Mouse (Mus musculus): ENCODE results near the gene Rtn4r. TPM values are rescaled to one million over a fixed set of nuclear protein-coding genes. Genes with fewer than 3 reads are reported as not detected.

Rtn4r gene
- polyA plus RNA-seq, 1 experiment from 2014 or later: 1.0 TPM

GRCm38 (mm10) chr16:18144201-18144600 is 16.8 kb downstream of the Rtn4r start:
- Histone ChIP-seq H3K4me3 (replicated peaks; ENCODE audit: low read length) (no peak overlapping the region), H3K4me2 (ENCODE audit: low read depth, low read length) (no peak overlapping the region), H3K36me3 (ENCODE audit: control insufficient read depth, insufficient read depth, low read length) (no peaks in the 10 kb centered on the region), H3K9ac (ENCODE audit: low read length) (no peak overlapping the region), H3K27ac (ENCODE audit: low read length) (no peak overlapping the region), H3K27me3 (ENCODE audit: control insufficient read depth, insufficient read depth, low read length) (no peaks in the 10 kb centered on the region), H3K4me1 (ENCODE audit: control insufficient read depth, insufficient read depth, low read length) (0 out of 2 replicates have a peak, but pooled peaks cover 3% of the 10 kb centered on the region), H3K9me3 (replicated peaks; ENCODE audit: control insufficient read depth, low read length) (no peaks in the 10 kb centered on the region)
- WGBS: 59% methylated on average over 8 of the region's 8 CpGs
- peak; percentile 87 for ATAC-seq (ENCODE audit: insufficient read depth, low FRiP score)

DNA sequence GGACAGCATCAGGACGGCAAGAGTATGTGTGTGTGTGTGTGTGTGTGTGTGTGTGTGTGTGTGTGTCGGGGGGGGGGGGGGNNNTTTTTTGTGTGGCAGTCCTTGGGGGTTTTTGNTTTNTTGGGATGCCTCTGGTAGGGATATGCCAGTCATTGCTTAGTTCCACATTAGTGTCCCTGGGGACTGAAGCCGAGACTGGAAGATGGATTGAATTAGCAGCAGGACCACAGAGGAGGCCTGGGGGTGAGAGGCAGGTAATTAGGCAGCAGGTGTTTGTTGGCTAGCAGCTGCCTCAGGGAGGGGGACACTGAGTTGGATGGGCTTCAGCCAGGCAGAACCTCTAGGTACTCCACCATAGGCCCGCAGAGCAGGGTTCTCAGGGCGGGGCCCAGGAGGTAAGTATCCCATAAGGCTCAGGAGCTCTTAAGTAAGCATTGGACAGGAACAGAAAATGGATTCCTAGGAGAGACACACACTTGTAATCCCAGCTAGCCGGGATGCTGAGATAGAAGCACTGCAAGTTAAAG is 18.0 kb downstream of the Rtn4r start:
- Histone ChIP-seq H3K9ac (ENCODE audit: low read length) (no peak overlapping the region), H3K4me2 (ENCODE audit: low read depth, low read length) (no peak overlapping the region), H3K27ac (ENCODE audit: low read length) (no peak overlapping the region), H3K36me3 (ENCODE audit: control insufficient read depth, insufficient read depth, low read length) (no peaks in the 10 kb centered on the region), H3K9me3 (replicated peaks; ENCODE audit: control insufficient read depth, low read length) (no peaks in the 10 kb centered on the region), H3K4me3 (replicated peaks; ENCODE audit: low read length) (no peak overlapping the region), H3K4me1 (ENCODE audit: control insufficient read depth, insufficient read depth, low read length) (0 out of 2 replicates have a peak, but pooled peaks cover 3% of the 10 kb centered on the region), H3K27me3 (ENCODE audit: control insufficient read depth, insufficient read depth, low read length) (no peaks in the 10 kb centered on the region)
- 73% methylated on average over 5 of the region's 6 CpGs for WGBS
- ATAC-seq (ENCODE audit: insufficient read depth, low FRiP score): no peak

DNA sequence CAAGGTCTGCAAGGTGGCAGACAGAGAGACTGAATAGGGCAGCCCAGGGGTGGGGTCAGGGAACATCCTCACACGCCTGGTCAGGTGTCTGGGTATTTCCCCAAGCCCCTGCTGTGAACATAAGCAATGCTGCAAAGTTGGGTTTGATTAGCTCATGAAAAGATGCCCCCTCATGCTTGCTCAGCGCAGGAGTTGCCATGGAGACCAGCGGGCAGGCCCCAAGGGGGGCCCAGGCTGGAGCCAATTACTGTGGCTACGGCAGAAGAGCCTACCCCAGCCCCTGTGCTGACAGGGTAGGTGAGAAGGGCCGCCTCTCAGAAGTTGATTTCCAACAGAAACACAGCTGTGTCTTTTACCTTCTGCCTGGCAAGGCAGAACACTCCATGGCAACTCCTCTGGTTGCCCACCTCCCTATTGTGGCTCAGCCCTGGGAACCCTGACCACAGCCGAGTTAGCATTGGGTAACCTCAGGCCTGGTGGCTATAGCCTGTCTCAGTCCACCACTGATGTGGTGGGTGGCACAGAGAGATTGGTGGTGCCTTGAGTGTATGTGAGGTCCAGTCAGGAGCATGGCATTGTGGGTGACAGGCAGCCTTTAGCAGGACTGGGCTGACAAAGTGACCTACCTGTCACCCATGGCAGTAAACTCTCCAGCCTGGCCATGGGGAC is 20.9 kb downstream of the Rtn4r start:
- H3K9ac ChIP-seq (ENCODE audit: low read length): no peak overlapping the region
- WGBS: 44% methylated on average over 6 of the region's 6 CpGs
- no peak for ATAC-seq (ENCODE audit: insufficient read depth, low FRiP score)
- no peaks in the 10 kb centered on the region for H3K9me3 ChIP-seq (replicated peaks; ENCODE audit: control insufficient read depth, low read length)
- 0 out of 2 replicates have a peak, but pooled peaks cover 3% of the 10 kb centered on the region for H3K4me1 ChIP-seq (ENCODE audit: control insufficient read depth, insufficient read depth, low read length)
- no peak overlapping the region for H3K27ac ChIP-seq (ENCODE audit: low read length)
- H3K27me3 ChIP-seq (ENCODE audit: control insufficient read depth, insufficient read depth, low read length): no peaks in the 10 kb centered on the region
- H3K4me3 ChIP-seq (replicated peaks; ENCODE audit: low read length): no peak overlapping the region
- no peak overlapping the region for H3K4me2 ChIP-seq (ENCODE audit: low read depth, low read length)
- H3K36me3 ChIP-seq (ENCODE audit: control insufficient read depth, insufficient read depth, low read length): no peaks in the 10 kb centered on the region

DNA sequence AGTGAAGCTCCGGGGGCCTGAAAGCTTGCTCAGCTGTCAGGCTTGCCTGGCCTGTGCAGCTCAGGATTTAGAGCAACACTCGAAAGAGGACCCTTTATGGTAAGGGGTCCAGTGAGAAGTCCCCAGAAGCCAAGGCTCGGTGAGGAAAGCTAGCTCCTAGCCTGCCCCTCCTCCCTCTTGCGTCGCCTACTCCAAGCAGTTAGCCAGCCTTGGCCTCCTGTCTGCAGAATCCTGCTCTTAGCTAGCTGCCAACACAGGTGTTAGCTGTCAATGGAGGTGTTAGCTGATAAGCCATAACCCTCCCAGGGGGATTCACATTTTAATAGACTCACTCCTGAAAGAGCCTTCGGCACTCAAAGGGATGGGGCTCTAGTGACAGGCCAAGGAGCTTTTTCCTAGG is 21.8 kb downstream of the Rtn4r start:
- no peaks in the 10 kb centered on the region for H3K36me3 ChIP-seq (ENCODE audit: control insufficient read depth, insufficient read depth, low read length)
- H3K9me3 ChIP-seq (replicated peaks; ENCODE audit: control insufficient read depth, low read length): no peaks in the 10 kb centered on the region
- no peak overlapping the region for H3K4me2 ChIP-seq (ENCODE audit: low read depth, low read length)
- H3K4me1 ChIP-seq (ENCODE audit: control insufficient read depth, insufficient read depth, low read length): peaks cover 5% of the 10 kb centered on the region; the same call in 1 of the 2 replicates
- H3K27me3 ChIP-seq (ENCODE audit: control insufficient read depth, insufficient read depth, low read length): no peaks in the 10 kb centered on the region
- H3K27ac ChIP-seq (ENCODE audit: low read length): no peak overlapping the region
- no peak overlapping the region for H3K4me3 ChIP-seq (replicated peaks; ENCODE audit: low read length)
- H3K9ac ChIP-seq (ENCODE audit: low read length): no peak overlapping the region
- no peak for ATAC-seq (ENCODE audit: insufficient read depth, low FRiP score)
- WGBS: 59% methylated on average over 6 of the region's 6 CpGs

DNA sequence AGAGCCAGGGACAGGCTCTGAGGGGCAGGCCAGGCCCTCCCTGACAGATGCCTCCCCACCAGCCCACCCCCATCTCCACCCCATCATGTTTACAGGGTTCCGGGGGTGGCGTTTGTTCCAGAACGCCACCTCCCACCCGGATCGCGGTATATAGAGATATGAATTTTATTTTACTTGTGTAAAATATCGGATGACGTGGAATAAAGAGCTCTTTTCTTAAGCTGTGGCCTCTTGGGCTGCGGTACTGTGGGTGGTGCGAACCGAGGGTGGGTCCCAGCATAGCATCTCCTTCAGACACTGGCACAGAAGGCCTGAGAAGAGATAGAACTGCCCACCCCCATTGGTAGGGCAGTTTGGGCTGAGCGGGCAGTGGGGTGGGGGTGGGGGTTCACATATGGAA is 24.7 kb downstream of the Rtn4r start:
- Histone ChIP-seq H3K4me3 (replicated peaks; ENCODE audit: low read length) (no peak overlapping the region), H3K27me3 (ENCODE audit: control insufficient read depth, insufficient read depth, low read length) (no peaks in the 10 kb centered on the region), H3K9ac (ENCODE audit: low read length) (no peak overlapping the region), H3K9me3 (replicated peaks; ENCODE audit: control insufficient read depth, low read length) (no peaks in the 10 kb centered on the region), H3K27ac (ENCODE audit: low read length) (no peak overlapping the region), H3K4me2 (ENCODE audit: low read depth, low read length) (no peak overlapping the region), H3K36me3 (ENCODE audit: control insufficient read depth, insufficient read depth, low read length) (no peaks in the 10 kb centered on the region), H3K4me1 (ENCODE audit: control insufficient read depth, insufficient read depth, low read length) (peaks cover 11% of the 10 kb centered on the region; the same call in 1 of the 2 replicates)
- no peak for ATAC-seq (ENCODE audit: insufficient read depth, low FRiP score)
- 86% methylated on average over 12 of the region's 12 CpGs for WGBS

- no peak for ATAC-seq (ENCODE audit: insufficient read depth, low FRiP score)
- WGBS: 86% methylated on average over 9 of the region's 9 CpGs
- peaks cover 11% of the 10 kb centered on the region; the same call in 1 of the 2 replicates for H3K4me1 ChIP-seq (ENCODE audit: control insufficient read depth, insufficient read depth, low read length)
- H3K27me3 ChIP-seq (ENCODE audit: control insufficient read depth, insufficient read depth, low read length): no peaks in the 10 kb centered on the region
- no peak overlapping the region for H3K4me3 ChIP-seq (replicated peaks; ENCODE audit: low read length)
- H3K4me2 ChIP-seq (ENCODE audit: low read depth, low read length): no peak overlapping the region
- H3K9ac ChIP-seq (ENCODE audit: low read length): no peak overlapping the region
- no peaks in the 10 kb centered on the region for H3K9me3 ChIP-seq (replicated peaks; ENCODE audit: control insufficient read depth, low read length)
- H3K27ac ChIP-seq (ENCODE audit: low read length): no peak overlapping the region
- H3K36me3 ChIP-seq (ENCODE audit: control insufficient read depth, insufficient read depth, low read length): no peaks in the 10 kb centered on the region
These were observed 25.5 kb downstream of the Rtn4r start for GRCm38 (mm10) chr16:18152769-18153445.

DNA sequence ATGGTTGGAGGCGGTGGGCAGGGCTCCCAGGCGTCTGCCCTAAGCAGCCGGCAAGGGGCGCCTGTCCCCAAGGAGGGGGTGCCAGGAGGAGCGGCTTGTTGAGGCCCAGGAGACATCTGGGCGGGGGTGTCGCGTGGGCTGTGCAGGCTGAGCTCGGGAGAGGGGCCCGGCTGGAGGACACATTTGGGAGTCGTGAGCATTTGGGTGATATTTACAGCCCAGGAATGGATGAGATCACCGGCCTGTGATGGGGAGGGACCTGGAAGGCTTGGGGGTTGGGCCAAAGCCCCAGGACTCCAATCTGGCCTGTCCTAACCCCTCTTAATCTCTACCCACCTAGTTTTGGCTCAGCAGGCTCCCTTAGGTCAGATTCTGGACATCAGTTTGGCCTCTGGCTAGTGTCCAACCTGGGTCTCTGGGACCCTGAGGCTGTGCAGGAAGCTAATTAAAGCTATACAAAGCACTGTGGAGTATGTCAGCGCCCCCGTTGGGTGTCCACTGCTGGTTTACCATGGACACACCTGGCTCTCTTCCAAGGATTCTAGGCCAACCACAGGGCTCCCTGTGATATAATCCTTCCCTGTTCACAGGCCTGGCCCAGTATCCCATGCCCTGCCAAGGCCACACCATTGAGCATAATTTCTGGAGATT is 27.2 kb downstream of the Rtn4r start:
- Histone ChIP-seq H3K27ac (ENCODE audit: low read length) (no peak overlapping the region), H3K27me3 (ENCODE audit: control insufficient read depth, insufficient read depth, low read length) (no peaks in the 10 kb centered on the region), H3K9ac (ENCODE audit: low read length) (no peak overlapping the region), H3K4me2 (ENCODE audit: low read depth, low read length) (no peak overlapping the region), H3K4me1 (ENCODE audit: control insufficient read depth, insufficient read depth, low read length) (peaks cover 11% of the 10 kb centered on the region; the same call in 1 of the 2 replicates), H3K9me3 (replicated peaks; ENCODE audit: control insufficient read depth, low read length) (no peaks in the 10 kb centered on the region), H3K4me3 (replicated peaks; ENCODE audit: low read length) (no peak overlapping the region), H3K36me3 (ENCODE audit: control insufficient read depth, insufficient read depth, low read length) (no peaks in the 10 kb centered on the region)
- WGBS: 23% methylated on average over 14 of the region's 14 CpGs
- peak; percentile 45; the same call in 1 of the 2 replicates for ATAC-seq (ENCODE audit: insufficient read depth, low FRiP score)

DNA sequence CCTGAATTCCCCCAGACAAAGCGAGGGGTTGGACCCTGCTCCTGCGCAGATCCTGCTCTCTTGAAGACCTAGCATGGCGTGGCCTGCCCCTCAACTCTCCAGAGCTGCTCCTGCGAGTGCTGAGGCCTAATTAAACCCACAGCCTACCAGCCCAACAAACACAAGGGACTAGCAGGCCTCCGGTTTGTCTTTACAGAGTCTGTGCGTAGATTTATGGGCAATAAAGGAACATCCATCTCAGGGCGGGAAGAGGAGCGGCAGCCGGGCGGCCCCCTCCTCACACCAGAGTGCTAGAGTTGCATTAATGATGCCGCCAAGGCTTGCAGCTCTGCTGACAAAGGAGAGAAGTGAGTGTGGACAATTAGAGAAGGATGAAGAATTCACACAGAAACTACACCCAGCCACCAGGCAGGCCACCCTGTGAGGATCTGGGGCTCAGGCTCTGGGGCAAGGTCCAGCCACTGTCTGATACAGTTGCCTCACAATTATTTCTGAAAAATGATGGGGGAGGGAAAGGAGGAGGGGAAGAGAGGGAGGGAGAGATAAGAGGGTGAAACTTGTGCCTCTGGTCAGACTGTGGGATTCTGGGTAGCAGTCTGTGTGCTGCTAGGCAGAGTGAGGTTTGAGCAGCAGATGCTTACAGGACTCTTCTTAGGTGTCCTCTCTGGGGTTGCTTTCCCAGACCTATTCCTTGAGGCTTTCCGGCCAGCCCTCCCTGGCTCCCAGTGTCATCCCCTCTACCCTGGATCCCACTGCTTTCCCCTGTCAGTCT is 29.3 kb downstream of the Rtn4r start:
- no peaks in the 10 kb centered on the region for H3K36me3 ChIP-seq (ENCODE audit: control insufficient read depth, insufficient read depth, low read length)
- no peak overlapping the region for H3K27ac ChIP-seq (ENCODE audit: low read length)
- H3K4me3 ChIP-seq (replicated peaks; ENCODE audit: low read length): no peak overlapping the region
- no peak for ATAC-seq (ENCODE audit: insufficient read depth, low FRiP score)
- H3K9ac ChIP-seq (ENCODE audit: low read length): no peak overlapping the region
- H3K4me2 ChIP-seq (ENCODE audit: low read depth, low read length): no peak overlapping the region
- peaks cover 21% of the 10 kb centered on the region for H3K4me1 ChIP-seq (ENCODE audit: control insufficient read depth, insufficient read depth, low read length)
- no peaks in the 10 kb centered on the region for H3K9me3 ChIP-seq (replicated peaks; ENCODE audit: control insufficient read depth, low read length)
- H3K27me3 ChIP-seq (ENCODE audit: control insufficient read depth, insufficient read depth, low read length): no peaks in the 10 kb centered on the region
- WGBS: 56% methylated on average over 12 of the region's 12 CpGs

Measured in stomach, embryonic 16.5 days (tissue).